Mouse (Mus musculus) heart, embryonic 11.5 days (tissue): Measurements from ENCODE around the gene Faap100. TPM values are rescaled to one million over a fixed set of nuclear protein-coding genes. Genes with fewer than 3 reads are reported as not detected.
A peak's percentile ranks its signal among the peaks of the same experiment; 100 is the strongest.
"Not testable (repeated sequence)": the region's sequence is repeated elsewhere in the genome, so short reads cannot be mapped to it uniquely, and the experiment has no call there.

ENCODE experiments used
- ATAC-seq: fragments of 200-750 bp; cut with Nextera tagmentation; replicated peaks from 2 replicates; pipeline ENCODE4 v1.8.0; 2017; ENCODE audit warnings: moderate library complexity; ENCODE audit not compliant: insufficient number of reproducible peaks, low FRiP score, low TSS enrichment
- H3K27ac ChIP-seq: fragments of 300-500 bp; sonication (generic); 2 replicates; pipeline ENCODE4 v1.5.1; 2014; ENCODE audit warnings: mild to moderate bottlenecking, low read depth, low read length
- H3K27me3 ChIP-seq: fragments of 300-500 bp; sonication (generic); 2 replicates; pipeline ENCODE4 v1.6.1; 2014; ENCODE audit warnings: mild to moderate bottlenecking, low read length, mixed read lengths; ENCODE audit not compliant: control insufficient read depth, insufficient read depth
- H3K36me3 ChIP-seq: fragments of 300-500 bp; sonication (generic); 2 replicates; pipeline ENCODE4 v1.6.1; 2014; ENCODE audit warnings: mild to moderate bottlenecking, low read length, moderate library complexity, mixed read lengths; ENCODE audit not compliant: control insufficient read depth, insufficient read depth
- H3K4me1 ChIP-seq: fragments of 300-500 bp; sonication (generic); 2 replicates; pipeline ENCODE4 v1.6.1; 2014; ENCODE audit warnings: low read length; ENCODE audit not compliant: control insufficient read depth, insufficient read depth
- H3K4me2 ChIP-seq: fragments of 300-500 bp; sonication (generic); 2 replicates; pipeline ENCODE4 v1.6.1; 2014; ENCODE audit warnings: mild to moderate bottlenecking, moderate library complexity
- H3K4me3 ChIP-seq: fragments of 300-500 bp; sonication (generic); 2 replicates; pipeline ENCODE4 v1.5.1; 2014; ENCODE audit warnings: low read depth, low read length
- H3K9ac ChIP-seq: fragments of 300-500 bp; sonication (generic); 2 replicates; pipeline ENCODE4 v1.6.1; 2014; ENCODE audit warnings: mild to moderate bottlenecking, low read depth, low read length, moderate library complexity
- H3K9me3 ChIP-seq: fragments of 300-500 bp; sonication (generic); replicated peaks from 2 replicates; pipeline ENCODE4 v1.6.1; 2016; ENCODE audit warnings: low read length; ENCODE audit not compliant: control insufficient read depth
- WGBS: fragments of 180-500 bp; shearing (Covaris S2); extraction: QIAGEN DNeasy Blood & Tissue Kit; methylation state at CpG from one replicate; pipeline ENCODE4 v1.1.7; 2014; ENCODE audit not compliant: insufficient replicate concordance; 5-methylcytosine and 5-hydroxymethylcytosine counted together
- polyA plus RNA-seq: library from polyadenylated mRNA; unstranded; fragments of >200 nt; fragmentation: Nextera tagmentation; extraction: Ambion mirVana; gene quantifications from 2 replicates; pipeline ENCODE4 v1.2.1, GENCODE M21; 2014

The Faap100 gene
- polyA plus RNA-seq, 1 experiment from 2014 or later, result 24.2 TPM

DNA sequence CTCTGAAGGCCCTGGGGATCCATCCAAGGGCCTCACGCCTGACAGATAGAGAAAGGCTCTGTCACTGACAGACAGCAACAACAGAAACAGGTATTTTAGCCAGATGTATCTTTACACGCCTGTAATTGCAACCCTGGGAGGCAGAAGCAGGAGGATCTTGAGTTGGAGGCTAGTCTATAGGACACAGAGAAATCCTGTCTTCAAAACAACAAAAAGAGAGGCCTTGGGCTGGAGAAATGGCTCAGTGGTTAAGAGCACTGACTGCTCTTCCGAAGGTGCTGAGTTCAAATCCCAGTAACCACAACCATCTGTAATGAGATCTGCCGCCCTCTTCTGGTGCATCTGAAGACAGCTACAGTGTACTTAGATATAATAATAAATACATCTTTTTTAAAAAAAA lies 21.7 kb downstream of the Faap100 start:
- peaks cover 61% of the 10 kb centered on the region for H3K4me1 ChIP-seq
- WGBS, result 93% methylated on average over 4 of the region's 4 CpGs
- no peak overlapping the region for H3K4me3 ChIP-seq
- H3K4me2 ChIP-seq, result no peak overlapping the region
- no peak overlapping the region for H3K27ac ChIP-seq
- H3K36me3 ChIP-seq, result no peaks in the 10 kb centered on the region
- ATAC-seq, result no peak
- H3K9ac ChIP-seq, result no peak overlapping the region
- no peaks in the 10 kb centered on the region for H3K27me3 ChIP-seq
- no peaks in the 10 kb centered on the region for H3K9me3 ChIP-seq

- Histone ChIP-seq H3K27me3 (no peaks in the 10 kb centered on the region), H3K4me1 (peaks cover 62% of the 10 kb centered on the region), H3K9ac (no peak overlapping the region), H3K9me3 (no peaks in the 10 kb centered on the region), H3K36me3 (no peaks in the 10 kb centered on the region), H3K4me2 (no peak overlapping the region), H3K4me3 (no peak overlapping the region), H3K27ac (no peak overlapping the region)
- ATAC-seq, result no peak
- WGBS, result 80% methylated on average over 15 of the region's 15 CpGs
Measured at GRCm38 (mm10) chr11:120356319-120356840, 22.2 kb downstream of the Faap100 start.

DNA sequence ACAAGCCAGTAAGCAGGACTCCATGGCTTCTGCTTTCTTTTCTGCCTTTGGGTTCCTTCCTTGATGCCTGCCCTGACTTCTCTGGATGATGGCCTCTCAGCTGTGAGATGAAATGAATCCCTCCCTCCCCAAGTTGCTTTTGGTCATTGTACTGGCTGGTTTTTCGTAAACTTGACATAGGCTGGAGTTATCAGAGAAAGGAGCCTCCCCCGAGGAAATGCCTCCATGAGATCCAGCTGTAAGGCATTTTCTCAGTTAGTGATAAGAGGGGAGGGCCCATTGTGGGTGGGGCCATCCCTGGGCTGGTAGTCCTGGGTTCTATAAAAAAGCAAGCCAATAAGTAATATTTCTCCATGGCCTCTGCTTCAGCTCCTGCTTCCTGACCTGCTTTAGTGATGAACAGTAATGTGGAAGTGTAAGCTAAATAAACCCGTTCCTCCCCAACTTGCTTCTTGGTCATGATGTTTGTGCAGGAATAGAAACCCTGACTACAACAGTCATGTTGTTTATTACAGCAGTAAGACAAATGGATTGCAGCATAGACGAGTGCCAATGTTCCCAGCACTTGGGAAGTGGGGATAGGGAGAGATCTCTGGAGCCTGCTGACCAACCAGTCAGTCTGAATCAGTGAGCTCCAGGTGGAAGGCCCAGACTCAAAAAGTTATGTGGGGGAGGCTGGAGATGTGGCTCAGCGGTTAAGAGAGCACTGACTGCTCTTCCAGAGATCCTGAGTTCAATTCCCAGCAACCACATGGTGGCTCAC lies 23.1 kb downstream of the Faap100 start:
- Histone ChIP-seq H3K27ac (peak overlapping the region; percentile 64), H3K4me1 (peaks cover 69% of the 10 kb centered on the region), H3K36me3 (no peaks in the 10 kb centered on the region), H3K27me3 (no peaks in the 10 kb centered on the region), H3K9ac (no peak overlapping the region), H3K4me3 (no peak overlapping the region), H3K4me2 (peak overlapping the region; percentile 24; the same call in 1 of the 2 replicates), H3K9me3 (no peaks in the 10 kb centered on the region)
- no peak for ATAC-seq
- 45% methylated on average over 5 of the region's 5 CpGs for WGBS

- peak overlapping the region; percentile 24; the same call in 1 of the 2 replicates for H3K4me2 ChIP-seq
- WGBS, result 87% methylated on average over 17 of the region's 17 CpGs
- H3K27me3 ChIP-seq, result no peaks in the 10 kb centered on the region
- peak overlapping the region; percentile 79 for H3K27ac ChIP-seq
- ATAC-seq, result no peak
- H3K4me1 ChIP-seq, result peaks cover 62% of the 10 kb centered on the region
- H3K9ac ChIP-seq, result no peak overlapping the region
- H3K4me3 ChIP-seq, result no peak overlapping the region
- no peaks in the 10 kb centered on the region for H3K36me3 ChIP-seq
- H3K9me3 ChIP-seq, result no peaks in the 10 kb centered on the region
Measured at GRCm38 (mm10) chr11:120354304-120355276, 24.0 kb downstream of the Faap100 start.

DNA sequence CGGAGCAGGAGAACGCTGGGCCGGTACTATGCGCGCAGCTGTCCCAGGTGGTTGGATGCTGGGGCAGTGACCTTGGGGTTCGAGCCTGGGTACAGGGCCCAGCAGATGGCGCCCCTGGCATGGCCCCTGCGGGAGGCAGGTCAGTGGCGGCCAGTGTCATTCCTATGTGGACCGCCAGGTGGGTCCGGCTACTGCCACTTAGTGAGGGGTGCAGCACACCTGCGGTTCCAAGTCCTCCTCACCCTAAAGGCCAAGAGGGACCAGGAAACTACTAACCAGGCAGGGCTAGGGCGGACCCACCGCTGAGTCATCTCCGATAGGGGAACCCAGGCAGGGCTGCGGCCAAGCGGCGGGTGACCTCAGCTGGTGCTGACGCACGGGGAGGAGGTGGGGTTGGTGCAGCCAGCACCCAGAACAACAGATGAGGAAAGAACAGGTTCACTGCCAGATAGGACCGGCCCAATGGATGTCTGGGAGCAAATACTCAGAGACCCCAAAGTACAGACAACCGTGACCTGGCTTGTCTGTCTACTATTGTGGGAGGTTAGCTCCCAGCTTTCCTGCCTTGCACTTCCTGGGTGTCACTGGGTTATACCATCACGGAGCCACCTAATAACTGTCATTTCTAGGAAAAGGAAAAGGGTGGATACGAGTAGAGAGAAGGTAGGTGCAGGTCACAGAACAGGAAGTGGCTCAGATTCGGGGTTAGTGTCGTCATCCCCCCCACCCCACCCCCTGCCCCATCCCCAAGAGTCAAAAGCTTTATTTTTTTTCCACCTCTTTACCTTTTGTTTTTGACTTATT lies 24.9 kb downstream of the Faap100 start:
- ATAC-seq, result peak; percentile 48
- H3K4me3 ChIP-seq, result peak overlapping the region; percentile 25; the same call in 1 of the 2 replicates
- H3K36me3 ChIP-seq, result no peaks in the 10 kb centered on the region
- WGBS, result 20% methylated on average over 26 of the region's 26 CpGs
- peak overlapping the region; percentile 65 for H3K9ac ChIP-seq
- H3K27me3 ChIP-seq, result no peaks in the 10 kb centered on the region
- H3K27ac ChIP-seq, result peak overlapping the region; percentile 79
- peaks cover 57% of the 10 kb centered on the region for H3K4me1 ChIP-seq
- peak overlapping the region; percentile 64 for H3K4me2 ChIP-seq
- H3K9me3 ChIP-seq, result no peaks in the 10 kb centered on the region

GRCm38 (mm10) chr11:120352571-120353290 lies 25.8 kb downstream of the Faap100 start:
- WGBS, result 57% methylated on average over 13 of the region's 13 CpGs
- Histone ChIP-seq H3K27me3 (no peaks in the 10 kb centered on the region), H3K36me3 (no peaks in the 10 kb centered on the region), H3K9ac (peak overlapping the region; percentile 65), H3K9me3 (no peaks in the 10 kb centered on the region), H3K4me2 (peak overlapping the region; percentile 64), H3K4me1 (peaks cover 49% of the 10 kb centered on the region), H3K4me3 (no peak overlapping the region), H3K27ac (peak overlapping the region; percentile 79)
- ATAC-seq, result no peak

GRCm38 (mm10) chr11:120352093-120352350 lies 26.5 kb downstream of the Faap100 start:
- H3K9ac ChIP-seq, H3K4me2 ChIP-seq, ATAC-seq, H3K9me3 ChIP-seq, H3K36me3 ChIP-seq, H3K4me3 ChIP-seq, H3K27me3 ChIP-seq: not testable (repeated sequence)
- WGBS, result 91% methylated on average over 5 of the region's 5 CpGs
- H3K27ac ChIP-seq, result peak overlapping the region; percentile 79; the same call in 1 of the 2 replicates
- H3K4me1 ChIP-seq, result peaks cover 42% of the 10 kb centered on the region
